Mouse (Mus musculus) spleen, adult 2 months (tissue): ENCODE data around the gene Hipk3.

Source experiments
- CTCF ChIP-seq: fragments of 200-500 bp; IDR thresholded peaks from 2 replicates; pipeline ENCODE4 v1.5.1; 2011; ENCODE audit warnings: mild to moderate bottlenecking, inconsistent platforms; ENCODE audit not compliant: insufficient read depth, insufficient read length, insufficient replicate concordance; ENCODE audit errors: extremely low read depth
- POLR2A ChIP-seq: fragments of 200-500 bp; IDR thresholded peaks from 2 replicates; pipeline ENCODE4 v1.6.1; 2011; ENCODE audit warnings: low read depth, low read length, inconsistent platforms

GRCm38 (mm10) chr2:104502388-104502787, 8.1 kb upstream of the Hipk3 start:
- no peak for TF ChIP-seq CTCF
- no peak for TF ChIP-seq POLR2A
